Mouse (Mus musculus): ENCODE results near the gene Ap2a1.

Gene Ap2a1

GRCm38 (mm10) chr7:44929204-44930151 lies at the start of gene Ap2a1:
Ap2a1 (minus strand) TSS chr7:44929496.
- DNase-seq, result peak; percentile 99 to 100

GRCm38 (mm10) chr7:44978300-44978699 lies 49.0 kb upstream of the Ap2a1 start:
- DNase-seq, result no peak

GRCm38 (mm10) chr7:44975117-44975419 lies 45.8 kb upstream of the Ap2a1 start:
- DNase-seq, result no peak

- peak; percentile 88 to 90 for DNase-seq
Observed at GRCm38 (mm10) chr7:44974383-44975116, 45.3 kb upstream of the Ap2a1 start, which contains the start of gene Cpt1c. Cpt1c (minus strand) TSS chr7:44974851.

GRCm38 (mm10) chr7:44973415-44974130 lies 44.3 kb upstream of the Ap2a1 start:
- DNase-seq, result no peak

- DNase-seq, result no peak
Observed at GRCm38 (mm10) chr7:44971142-44971541, 41.8 kb upstream of the Ap2a1 start.

GRCm38 (mm10) chr7:44970231-44970691 lies 41.0 kb upstream of the Ap2a1 start:
- DNase-seq, result peak; percentile 89 to 94

GRCm38 (mm10) chr7:44966638-44967037 lies 37.3 kb upstream of the Ap2a1 start:
- DNase-seq, result no peak

GRCm38 (mm10) chr7:44965975-44966374 lies 36.7 kb upstream of the Ap2a1 start:
- peak in 1 of 2 experiments; percentile 32 for DNase-seq

- DNase-seq, result no peak
Observed at GRCm38 (mm10) chr7:44964990-44965389, 35.7 kb upstream of the Ap2a1 start.

- no peak for DNase-seq
Observed at GRCm38 (mm10) chr7:44962831-44963230, 33.5 kb upstream of the Ap2a1 start.

GRCm38 (mm10) chr7:44962337-44962736 lies 33.0 kb upstream of the Ap2a1 start:
- no peak for DNase-seq

- DNase-seq, result no peak
Observed at GRCm38 (mm10) chr7:44960512-44960910, 31.2 kb upstream of the Ap2a1 start.

GRCm38 (mm10) chr7:44959874-44960511 lies 30.7 kb upstream of the Ap2a1 start:
- no peak for DNase-seq

- no peak for DNase-seq
Observed at GRCm38 (mm10) chr7:44959281-44959680, 30.0 kb upstream of the Ap2a1 start.

- DNase-seq, result peak; percentile 65 to 77
Observed at GRCm38 (mm10) chr7:44958208-44958607, 28.9 kb upstream of the Ap2a1 start.

GRCm38 (mm10) chr7:44957183-44957835 lies 28.0 kb upstream of the Ap2a1 start:
- DNase-seq, result peak; percentile 40 to 48

- no peak for DNase-seq
Observed at GRCm38 (mm10) chr7:44956266-44956665, 27.0 kb upstream of the Ap2a1 start.

GRCm38 (mm10) chr7:44955628-44956027 lies 26.3 kb upstream of the Ap2a1 start:
- no peak for DNase-seq

- DNase-seq, result no peak
Observed at GRCm38 (mm10) chr7:44954091-44954885, 25.0 kb upstream of the Ap2a1 start.

GRCm38 (mm10) chr7:44953561-44953960 lies 24.3 kb upstream of the Ap2a1 start:
- DNase-seq, result no peak

All from kidney, postnatal 4 days (tissue).